Mouse (Mus musculus) forebrain, postnatal 0 days (tissue): ENCODE results near the gene Tmcc1. TPM values are rescaled to one million over a fixed set of nuclear protein-coding genes. Genes with fewer than 3 reads are reported as not detected.
"Not testable (repeated sequence)": the region's sequence is repeated elsewhere in the genome, so short reads cannot be mapped to it uniquely, and the experiment has no call there.

Source experiments
- ATAC-seq: fragments of 200-750 bp; cut with Nextera tagmentation; 2 replicates; pipeline ENCODE4 v1.8.0; 2017; ENCODE audit warnings: mild to moderate bottlenecking, moderate library complexity
- DNase-seq: peaks from one replicate; pipeline ENCODE4 v3.0.0-alpha.2; 2015
- H3K27ac ChIP-seq: fragments of 300-500 bp; sonication (generic); 2 replicates; pipeline ENCODE4 v1.5.1; 2014; ENCODE audit warnings: low read depth, mild to moderate bottlenecking, antibody characterized with exemption, low read length, moderate library complexity, mixed read lengths
- H3K27me3 ChIP-seq: fragments of 300-500 bp; sonication (generic); 2 replicates; pipeline ENCODE4 v1.6.1; 2014; ENCODE audit warnings: mild to moderate bottlenecking, low read length, mixed read lengths; ENCODE audit not compliant: insufficient read depth
- H3K36me3 ChIP-seq: fragments of 300-500 bp; sonication (generic); 2 replicates; pipeline ENCODE4 v1.6.1; 2014; ENCODE audit warnings: mild to moderate bottlenecking, moderate library complexity; ENCODE audit not compliant: insufficient read depth
- H3K4me1 ChIP-seq: fragments of 300-500 bp; sonication (generic); 2 replicates; pipeline ENCODE4 v1.6.1; 2014; ENCODE audit warnings: antibody characterized with exemption; ENCODE audit not compliant: insufficient read depth
- H3K4me2 ChIP-seq: fragments of 300-500 bp; sonication (generic); 2 replicates; pipeline ENCODE4 v1.6.1; 2014; ENCODE audit warnings: low read depth, mild to moderate bottlenecking, moderate library complexity
- H3K4me3 ChIP-seq: fragments of 300-500 bp; sonication (generic); 2 replicates; pipeline ENCODE4 v1.5.1; 2014; ENCODE audit warnings: low read depth, low read length, mixed read lengths
- H3K9ac ChIP-seq: fragments of 300-500 bp; sonication (generic); 2 replicates; pipeline ENCODE4 v1.6.1; 2014; ENCODE audit warnings: mild to moderate bottlenecking
- H3K9me3 ChIP-seq: fragments of 300-500 bp; sonication (generic); 2 replicates; pipeline ENCODE4 v1.6.1; 2016; ENCODE audit warnings: low read length
- CTCF ChIP-seq: sonication (generic); IDR thresholded peaks from 2 replicates; pipeline ENCODE4 v1.5.1; 2016; ENCODE audit warnings: antibody characterized with exemption, control low read depth, low read depth
- WGBS: fragments of 180-500 bp; shearing (Covaris S2); extraction: QIAGEN DNeasy Blood & Tissue Kit; methylation state at CpG from one replicate; pipeline ENCODE4 v1.1.7; 2014; 5-methylcytosine and 5-hydroxymethylcytosine counted together
- polyA plus RNA-seq: library from polyadenylated mRNA; unstranded; fragments of >200 nt; fragmentation: Nextera tagmentation; extraction: Ambion mirVana; gene quantifications from 2 replicates; pipeline ENCODE4 v1.2.1, GENCODE M21; 2015
- total RNA-seq: library from RNA; depleted of rRNA; stranded (reverse); fragments of >200 nt; gene quantifications from 2 replicates; pipeline ENCODE4 v1.2.3, GENCODE M21; 2014

Tmcc1 gene
- total and polyA plus RNA-seq, 2 experiments from 2014 or later: 13.6 to 48.2 TPM

- WGBS: 19% methylated on average over 1 of the region's 1 CpGs
- H3K27ac ChIP-seq: no peak overlapping the region
- H3K9ac ChIP-seq: no peak overlapping the region
- no peaks in the 10 kb centered on the region for H3K27me3 ChIP-seq
- no peak for DNase-seq
- TF ChIP-seq CTCF: no peak
- H3K9me3 ChIP-seq: no peaks in the 10 kb centered on the region
- no peaks in the 10 kb centered on the region for H3K36me3 ChIP-seq
- no peak overlapping the region for H3K4me2 ChIP-seq
- no peak overlapping the region for H3K4me3 ChIP-seq
- ATAC-seq: no peak
- H3K4me1 ChIP-seq: no peaks in the 10 kb centered on the region
These were observed 129.8 kb downstream of the Tmcc1 start for GRCm38 (mm10) chr6:116063516-116063915.

DNA sequence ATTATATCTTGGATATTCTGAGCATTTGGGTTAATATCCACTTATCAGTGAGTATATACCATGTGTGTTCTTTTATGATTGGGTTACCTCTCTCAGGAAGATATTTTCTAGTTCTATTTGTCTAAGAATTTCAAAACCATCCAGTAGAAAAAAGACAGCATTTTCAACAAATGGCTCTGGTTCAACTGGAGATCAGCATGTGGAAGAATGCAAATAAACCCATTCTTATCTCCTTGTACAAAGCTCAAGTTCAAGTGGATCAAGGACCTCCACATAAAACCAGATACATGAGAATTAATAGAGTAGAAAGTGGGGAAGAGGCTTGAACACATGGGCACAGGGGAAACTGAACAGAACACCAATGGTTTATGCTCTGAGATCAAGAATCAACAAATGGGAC, 133.7 kb downstream of the Tmcc1 start:
- not testable (repeated sequence) for H3K4me3 ChIP-seq, H3K27ac ChIP-seq, H3K27me3 ChIP-seq, DNase-seq, H3K9ac ChIP-seq, H3K36me3 ChIP-seq, H3K9me3 ChIP-seq, ATAC-seq, H3K4me2 ChIP-seq, H3K4me1 ChIP-seq

DNA sequence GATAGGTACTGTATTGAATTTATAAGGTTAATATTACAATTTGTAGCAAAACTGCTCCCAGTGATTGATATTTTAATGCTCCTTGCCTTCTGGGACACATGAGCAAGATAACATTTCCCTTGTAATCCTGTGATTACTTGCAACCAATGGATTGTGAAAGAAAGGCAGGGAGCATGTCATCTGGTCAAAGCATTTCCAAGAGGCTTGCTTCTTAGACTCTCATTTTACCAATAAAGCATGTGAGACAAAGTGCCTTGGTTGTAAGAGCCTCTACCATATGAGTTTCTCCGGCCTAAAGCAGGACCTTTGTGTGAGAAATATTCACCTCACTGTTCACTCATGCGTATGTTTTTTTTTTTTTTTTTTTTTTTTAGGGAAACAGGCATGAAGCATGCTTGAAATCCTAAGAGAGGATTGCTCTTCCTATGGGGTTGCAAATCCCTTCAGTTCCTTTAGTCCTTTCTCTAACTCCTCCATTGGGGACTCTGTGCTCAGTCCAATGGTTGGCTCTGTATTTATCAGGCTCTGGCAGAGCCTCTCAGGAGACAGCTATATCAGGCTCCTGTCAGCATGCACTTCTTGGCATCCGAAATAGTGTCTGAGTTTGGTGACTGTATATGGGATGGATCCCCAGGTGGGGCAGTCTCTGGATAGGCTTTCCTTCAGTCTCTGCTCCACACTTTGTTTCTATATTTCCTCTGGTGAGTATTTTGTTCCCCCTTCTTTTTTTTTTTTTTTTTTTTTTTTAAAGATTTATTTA, 134.6 kb downstream of the Tmcc1 start:
- Histone ChIP-seq H3K4me2 (no peak overlapping the region), H3K9ac (no peak overlapping the region), H3K9me3 (no peaks in the 10 kb centered on the region), H3K36me3 (no peaks in the 10 kb centered on the region), H3K4me1 (peaks cover 9% of the 10 kb centered on the region), H3K27ac (no peak overlapping the region), H3K4me3 (no peak overlapping the region), H3K27me3 (no peaks in the 10 kb centered on the region)
- ATAC-seq (no peak), DNase-seq (no peak)
- no peak for TF ChIP-seq CTCF
- 56% methylated on average over 3 of the region's 3 CpGs for WGBS

GRCm38 (mm10) chr6:116056676-116057264, 136.5 kb downstream of the Tmcc1 start:
- Histone ChIP-seq H3K36me3 (no peaks in the 10 kb centered on the region), H3K27ac (peak overlapping the region; percentile 89), H3K9me3 (no peaks in the 10 kb centered on the region), H3K4me1 (peaks cover 9% of the 10 kb centered on the region), H3K4me3 (peak overlapping the region; percentile 42), H3K9ac (peak overlapping the region; percentile 52), H3K27me3 (no peaks in the 10 kb centered on the region), H3K4me2 (peak overlapping the region; percentile 53)
- 4% methylated on average over 13 of the region's 13 CpGs for WGBS
- peak; percentile 87 for ATAC-seq
- peak; percentile 85 for DNase-seq
- TF ChIP-seq CTCF: peak; percentile 32

DNA sequence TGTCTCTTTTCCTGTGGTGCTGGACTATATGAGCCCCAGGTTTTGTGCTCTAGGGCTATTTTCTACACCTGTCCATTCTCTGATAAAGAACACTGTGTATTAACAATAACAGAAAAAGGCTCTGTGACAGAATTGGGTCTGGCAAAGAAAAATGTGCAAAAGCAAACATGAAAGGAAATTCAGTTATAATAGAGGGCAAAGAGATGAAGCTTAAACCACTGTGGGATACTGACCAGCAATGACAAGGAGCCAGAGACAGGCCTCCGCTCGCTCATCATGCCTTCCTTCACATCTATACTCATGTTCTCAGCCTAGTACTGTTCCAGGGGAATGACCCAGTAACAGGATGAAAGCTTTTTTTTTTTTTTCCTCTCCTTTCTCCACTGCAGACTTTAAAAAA, 137.5 kb downstream of the Tmcc1 start:
- Histone ChIP-seq H3K4me1 (peaks cover 10% of the 10 kb centered on the region), H3K4me3 (peak overlapping the region; percentile 42)
- WGBS: 69% methylated on average over 2 of the region's 2 CpGs

DNA sequence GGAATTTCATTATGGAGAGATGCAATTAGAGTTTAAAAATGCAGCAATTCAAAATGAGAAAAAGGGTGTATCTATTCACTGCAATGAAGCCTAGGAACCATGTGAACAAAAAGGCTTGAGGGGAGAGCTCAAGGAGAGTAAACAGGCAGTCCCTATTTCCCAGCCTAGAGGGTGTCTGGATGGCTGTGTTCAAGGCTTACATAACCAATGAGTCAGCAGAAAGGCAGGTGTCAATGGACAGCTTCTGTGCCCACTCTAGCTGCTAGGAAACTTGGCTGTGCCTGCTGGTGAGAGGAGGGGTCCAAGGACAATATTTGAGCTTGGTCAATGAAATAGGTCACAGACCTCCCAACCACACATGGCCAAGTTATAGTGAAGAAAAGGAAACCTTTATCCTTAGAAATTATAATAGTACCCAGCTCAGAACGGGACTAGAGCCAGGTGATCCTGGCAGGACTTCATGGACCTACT, 138.2 kb downstream of the Tmcc1 start:
- TF ChIP-seq CTCF: no peak
- H3K4me1 ChIP-seq: peaks cover 17% of the 10 kb centered on the region
- no peaks in the 10 kb centered on the region for H3K36me3 ChIP-seq
- peak overlapping the region; percentile 28 for H3K4me3 ChIP-seq
- peak; percentile 64 for ATAC-seq
- peak overlapping the region; percentile 50 for H3K4me2 ChIP-seq
- H3K27ac ChIP-seq: peak overlapping the region; percentile 64; the same call in 1 of the 2 replicates
- no peak overlapping the region for H3K9ac ChIP-seq
- H3K9me3 ChIP-seq: no peaks in the 10 kb centered on the region
- 20% methylated on average over 1 of the region's 1 CpGs for WGBS
- H3K27me3 ChIP-seq: no peaks in the 10 kb centered on the region
- peak; percentile 65 for DNase-seq

More for the DNA sequence above, 137.5 kb downstream of the Tmcc1 start:
- Histone ChIP-seq H3K9ac (peak overlapping the region; percentile 52), H3K27ac (peak overlapping the region; percentile 89; the same call in 1 of the 2 replicates), H3K27me3 (no peaks in the 10 kb centered on the region), H3K36me3 (no peaks in the 10 kb centered on the region), H3K9me3 (no peaks in the 10 kb centered on the region), H3K4me2 (peak overlapping the region; percentile 53)
- no peak for TF ChIP-seq CTCF
- ATAC-seq (no peak), DNase-seq (no peak)

GRCm38 (mm10) chr6:116047896-116048295, 145.4 kb downstream of the Tmcc1 start:
- Histone ChIP-seq H3K4me2 (no peak overlapping the region), H3K9ac (no peak overlapping the region), H3K4me3 (no peak overlapping the region), H3K27ac (no peak overlapping the region), H3K27me3 (no peaks in the 10 kb centered on the region), H3K36me3 (peaks cover 2% of the 10 kb centered on the region; the same call in 1 of the 2 replicates), H3K9me3 (peaks cover under 1% of the 10 kb centered on the region), H3K4me1 (peaks cover 17% of the 10 kb centered on the region)
- TF ChIP-seq CTCF: no peak
- ATAC-seq (no peak), DNase-seq (no peak)
- WGBS: 52% methylated on average over 1 of the region's 1 CpGs
